Mouse (Mus musculus) brain, adult 2 months (tissue): ENCODE measurements around the gene Samhd1.
A peak's percentile ranks its signal among the peaks of the same experiment; 100 is the strongest.

ENCODE experiments used
- DNase-seq: peaks from one replicate; pipeline ENCODE4 v3.0.0; 2011; ENCODE audit warnings: low read depth, low spot score

Samhd1 gene

DNA sequence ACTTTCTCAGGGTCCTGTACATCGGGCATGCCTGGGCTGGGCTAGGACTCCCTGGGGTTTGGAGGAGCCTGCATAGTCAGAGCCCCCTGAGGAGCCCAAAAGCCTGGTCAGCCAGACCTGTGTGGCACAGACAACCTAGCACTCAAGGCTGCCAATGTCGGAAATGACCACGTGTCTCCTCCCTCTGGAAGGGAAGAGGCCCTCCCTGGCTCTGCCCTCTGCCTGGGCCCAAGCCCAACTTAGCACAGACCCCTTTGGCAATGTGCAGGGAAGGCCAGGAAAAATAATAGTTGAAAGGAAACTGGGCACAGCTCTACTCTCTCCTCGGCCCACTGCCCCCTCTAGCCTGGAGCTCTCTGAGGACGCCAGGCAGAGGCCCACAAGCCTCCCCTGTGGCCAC is 80.2 kb downstream of the Samhd1 start:
- DNase-seq, result peak; percentile 75

DNA sequence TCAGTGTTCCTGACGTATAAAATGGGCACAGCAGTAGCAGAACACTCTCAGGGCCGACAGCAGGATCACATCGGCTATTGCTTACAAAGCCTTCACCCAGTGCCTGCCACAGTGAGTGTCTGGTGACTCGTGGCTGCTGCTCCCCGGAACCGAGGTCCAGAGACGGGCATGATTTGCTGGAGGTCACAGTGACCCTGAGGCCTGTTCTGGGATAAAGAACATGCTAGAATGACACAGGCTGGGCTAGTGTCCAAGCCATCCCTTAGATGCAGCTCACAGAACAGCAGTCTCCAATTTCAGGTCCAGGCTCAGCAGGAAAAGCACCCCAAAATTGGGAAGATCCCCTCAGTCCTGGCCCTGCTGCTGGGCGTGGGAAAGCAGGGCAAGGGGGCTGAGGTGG is 80.8 kb downstream of the Samhd1 start:
- DNase-seq, result peak; percentile 50

DNA sequence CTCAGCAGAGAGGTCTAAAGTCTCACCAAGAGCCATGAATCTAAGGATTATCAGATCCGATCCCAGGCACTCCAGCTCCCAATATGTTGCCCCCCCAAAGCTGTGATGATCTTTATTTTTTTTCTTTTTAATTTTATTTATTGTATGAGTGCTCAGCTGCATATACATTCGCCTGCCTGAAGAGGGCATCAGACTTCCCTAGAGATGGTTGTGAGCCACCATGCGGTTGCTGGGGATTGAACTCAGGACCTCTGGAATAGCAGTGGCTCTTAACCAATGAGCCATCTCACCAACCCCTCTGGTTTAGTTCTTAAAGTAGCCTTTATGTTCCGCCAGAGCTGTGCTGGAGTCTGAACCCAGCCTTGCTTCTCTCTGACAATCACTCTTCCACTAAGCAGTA is 81.3 kb downstream of the Samhd1 start:
- DNase-seq, result no peak

DNA sequence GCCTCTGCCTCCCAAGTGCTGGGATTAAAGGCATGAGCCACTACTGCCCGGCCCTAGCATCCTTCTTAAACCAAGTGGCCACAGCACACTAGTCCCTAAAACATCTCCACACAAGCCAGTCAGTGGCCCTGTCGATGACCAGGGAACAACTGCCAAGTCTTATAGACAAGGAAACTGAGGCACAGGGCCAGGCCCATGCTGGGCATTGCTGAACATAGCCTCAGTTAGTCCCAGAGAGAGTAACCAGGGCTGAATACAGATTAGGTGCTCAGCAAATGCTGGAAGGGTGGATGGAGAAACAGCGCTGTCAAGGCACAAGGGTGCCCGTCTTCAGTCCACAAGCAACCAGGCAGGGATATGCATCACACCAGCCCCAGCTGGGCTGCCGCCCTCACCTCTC is 81.9 kb downstream of the Samhd1 start:
- no peak for DNase-seq

DNA sequence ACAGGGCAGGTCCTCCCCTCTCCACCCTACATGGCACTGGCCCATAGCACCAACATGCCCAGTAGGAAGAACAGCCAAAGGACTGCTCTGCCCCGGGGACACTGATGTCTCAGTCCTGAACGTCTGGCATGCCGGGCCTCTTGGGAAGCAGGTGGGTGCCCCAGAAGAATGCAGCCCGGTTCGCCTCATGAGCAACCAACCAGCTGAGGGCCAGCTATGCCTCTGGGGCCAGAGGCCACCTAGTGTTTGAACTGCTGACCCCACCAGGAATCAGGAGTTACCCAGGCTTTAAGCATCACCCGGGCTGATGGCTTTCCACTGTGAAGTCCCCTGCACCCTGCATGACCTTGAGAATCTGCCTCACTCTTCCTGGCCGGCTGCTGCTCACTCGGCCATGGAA is 82.6 kb downstream of the Samhd1 start:
- no peak for DNase-seq

DNA sequence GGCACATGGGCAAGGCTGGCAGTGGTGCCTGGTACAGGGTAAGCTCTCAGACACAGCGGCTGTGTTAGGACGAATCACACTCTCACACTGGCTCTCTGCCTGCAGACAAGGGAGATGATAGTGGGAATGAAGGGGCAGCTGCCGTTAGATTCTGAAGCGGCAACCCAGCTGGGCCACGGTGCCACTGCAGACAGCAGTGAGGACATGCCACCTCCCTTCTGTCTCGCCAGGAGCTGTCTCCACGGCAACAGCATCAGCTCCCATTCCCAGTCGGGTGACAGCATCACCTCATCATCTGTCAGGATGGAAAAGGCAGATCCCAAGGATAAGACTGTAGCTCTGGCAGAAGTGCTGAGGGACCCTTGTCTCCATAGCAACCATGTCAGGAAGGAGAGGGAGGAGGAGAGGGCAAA is 85.2 kb downstream of the Samhd1 start:
- peak; percentile 91 for DNase-seq

DNA sequence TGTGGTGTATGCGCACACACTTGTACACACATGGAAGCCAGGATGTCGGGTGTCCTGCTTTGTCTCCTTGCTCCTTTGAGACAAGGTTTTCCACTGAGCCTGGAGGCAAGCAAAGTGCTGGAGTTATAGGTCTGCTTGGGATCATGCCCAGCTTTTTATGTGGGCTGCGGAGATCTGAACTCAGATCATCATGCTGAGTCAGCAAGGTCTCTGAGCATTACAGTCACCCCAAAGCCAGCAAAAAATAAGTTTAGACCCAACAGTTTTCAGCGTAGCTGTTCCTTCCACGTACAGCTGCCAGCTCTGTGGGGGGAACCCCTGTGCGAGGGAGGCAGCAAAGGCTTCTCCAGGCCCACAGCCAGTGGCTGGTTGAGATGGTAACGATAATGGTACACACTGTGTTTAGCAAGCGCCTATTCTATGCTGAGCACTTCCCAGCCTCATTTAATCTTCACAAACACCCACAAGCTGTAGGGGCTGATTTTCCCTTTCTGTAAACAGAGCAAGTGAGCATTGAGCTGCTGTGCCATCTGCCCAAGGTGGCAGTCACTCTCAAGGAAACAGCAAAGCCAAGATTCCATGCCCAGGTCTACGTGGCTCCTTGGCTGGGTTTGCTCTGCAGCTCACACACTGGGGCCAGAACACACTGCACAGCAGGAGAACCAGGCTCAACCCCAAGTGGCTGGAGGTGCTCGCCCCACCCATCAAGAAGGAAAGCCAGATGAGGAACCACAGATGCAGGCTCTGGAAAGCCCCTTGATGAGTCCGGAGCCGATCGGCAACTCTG is 86.5 kb downstream of the Samhd1 start:
- DNase-seq, result peak; percentile 93
